Mouse (Mus musculus) thymus, postnatal 36 days (tissue): Measurements from ENCODE around the gene Slitrk1.

ENCODE experiments used
- DNase-seq, 2 experiments: peaks; one replicate each; pipeline ENCODE4 v3.0.0; 2022; ENCODE audit warnings: mixed read lengths in 2 of 2

Slitrk1 gene

GRCm38 (mm10) chr14:108913714-108914263, at the start of gene Slitrk1:
Gene Slitrk1, minus strand, starts transcription at chr14:108914158.
- DNase-seq: no peak

DNA sequence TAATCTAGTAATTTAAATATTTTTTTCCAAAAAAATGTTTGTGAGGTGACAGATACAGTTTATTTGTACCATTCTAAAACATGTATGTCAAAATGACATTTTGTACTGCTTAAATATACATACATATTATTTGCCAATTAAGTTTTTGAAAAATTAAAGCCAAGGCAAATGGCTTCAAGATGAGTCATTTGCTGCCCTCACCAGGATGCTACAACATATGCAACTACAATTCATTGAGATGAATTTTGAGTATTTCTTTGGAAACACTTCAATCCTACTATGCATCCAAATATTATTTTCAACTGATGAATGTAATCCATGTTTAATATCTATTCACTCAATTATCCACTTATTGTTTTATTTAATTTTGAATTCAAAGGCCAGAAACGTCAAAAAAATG, 21.8 kb upstream of the Slitrk1 start:
- DNase-seq: no peak

GRCm38 (mm10) chr14:108914336-108914735, 378 bp upstream of the Slitrk1 start:
- DNase-seq: no peak

GRCm38 (mm10) chr14:108912876-108913490, 975 bp downstream of the Slitrk1 start:
- no peak for DNase-seq

GRCm38 (mm10) chr14:108912021-108912875, 1.7 kb downstream of the Slitrk1 start:
- no peak for DNase-seq

GRCm38 (mm10) chr14:108911138-108911841, 2.7 kb downstream of the Slitrk1 start:
- DNase-seq: no peak

DNA sequence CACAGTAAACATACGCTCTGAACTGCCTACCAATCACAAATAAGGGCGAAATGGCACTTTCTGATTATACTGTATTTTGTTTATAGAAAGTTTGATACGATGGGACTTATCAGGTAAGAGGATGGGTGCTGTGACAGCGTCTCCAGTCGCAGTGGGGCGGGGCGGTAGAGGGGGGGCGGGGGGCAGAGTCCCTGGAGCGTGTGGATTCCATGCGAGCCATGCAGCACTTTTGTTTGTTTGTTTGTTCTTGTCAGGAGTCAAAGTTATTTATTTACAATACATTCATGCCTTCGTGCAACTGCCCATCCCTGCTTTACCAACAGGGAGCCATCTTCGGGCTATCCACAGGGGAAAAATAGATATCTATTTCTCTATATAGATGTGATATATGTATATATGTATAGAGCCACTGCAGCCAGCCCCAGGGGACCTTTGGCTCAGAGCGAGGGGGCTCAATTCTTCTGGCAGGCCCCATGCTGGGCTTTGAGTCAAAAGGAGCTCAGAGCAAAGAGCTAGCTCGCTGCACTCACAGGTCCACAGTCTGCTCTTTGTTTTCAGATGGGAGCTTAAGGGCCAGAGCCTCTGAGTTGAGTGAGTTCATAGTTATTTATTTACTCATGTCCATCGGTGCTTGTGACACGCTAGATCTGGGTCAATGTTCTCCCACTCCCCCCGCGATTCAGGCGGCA, 3.4 kb downstream of the Slitrk1 start:
- no peak for DNase-seq

DNA sequence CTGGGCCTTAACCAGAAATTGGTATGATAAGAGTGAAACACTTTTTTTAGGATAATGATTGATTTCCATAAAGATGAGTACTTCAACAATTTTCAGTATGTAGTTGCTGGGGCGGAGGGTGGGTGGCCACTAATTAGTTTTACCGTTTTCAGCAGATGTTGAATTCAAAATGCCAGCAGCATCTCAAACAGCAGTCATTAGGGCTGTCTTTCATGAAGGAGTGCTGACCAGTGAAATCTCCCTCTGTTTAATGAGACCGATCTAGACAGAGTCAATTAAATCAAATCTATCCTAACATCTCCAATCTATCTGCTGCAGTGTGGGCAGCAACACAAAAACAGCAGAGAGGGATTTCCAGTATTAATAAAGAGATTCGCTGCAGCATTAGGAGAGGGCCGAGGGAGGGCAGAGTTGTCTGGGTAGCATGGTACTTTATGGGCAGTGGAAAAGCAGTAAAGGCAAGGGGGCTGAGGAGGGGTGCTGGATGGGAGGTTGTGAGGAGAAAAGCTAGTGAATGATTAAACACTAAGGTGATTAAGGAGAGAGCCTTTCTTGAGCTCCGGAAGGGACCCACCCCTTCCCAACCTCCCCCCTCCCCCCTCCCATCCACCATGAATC, 4.5 kb downstream of the Slitrk1 start:
- no peak for DNase-seq

DNA sequence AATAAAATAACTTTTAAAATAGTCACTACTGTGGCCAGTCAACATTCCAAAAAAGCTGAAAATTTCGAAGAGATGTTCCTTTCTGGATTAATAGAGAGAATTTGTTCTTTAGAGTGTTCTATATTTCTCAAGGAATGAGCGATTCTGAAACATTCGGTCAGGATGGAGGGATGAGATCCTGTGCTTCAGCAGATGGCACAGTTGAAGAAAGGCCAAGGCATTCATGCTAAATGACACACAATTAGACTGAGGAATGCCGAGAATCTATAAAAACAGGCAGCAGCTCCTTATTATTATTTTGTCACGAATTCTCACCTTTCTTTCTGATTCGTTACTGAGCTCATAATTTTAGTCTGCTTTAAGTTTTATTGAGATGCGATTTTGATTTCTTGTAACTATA, 15.4 kb downstream of the Slitrk1 start:
- DNase-seq: no peak

GRCm38 (mm10) chr14:108895456-108895855, 18.5 kb downstream of the Slitrk1 start:
- DNase-seq: no peak

- no peak for DNase-seq
Measured at GRCm38 (mm10) chr14:108867816-108868215, 46.1 kb downstream of the Slitrk1 start.

DNA sequence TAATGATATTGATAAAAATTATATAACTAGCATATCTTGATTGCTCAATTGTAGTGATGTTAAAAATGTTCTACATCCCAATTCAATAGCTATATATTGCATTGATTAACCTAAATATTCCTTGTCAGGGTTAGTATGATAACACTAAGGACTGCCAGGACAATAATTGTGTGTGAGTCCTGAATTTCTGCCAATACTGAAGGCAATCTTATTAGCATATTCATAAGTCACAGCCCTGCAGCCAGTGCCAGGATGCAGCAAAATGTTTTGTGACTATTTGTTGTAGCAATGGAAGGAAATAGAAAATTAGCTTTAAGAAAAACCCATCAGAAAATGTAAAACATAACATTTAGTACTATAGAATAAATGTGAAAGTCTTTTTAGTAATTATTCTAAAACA, 49.3 kb downstream of the Slitrk1 start:
- DNase-seq: no peak

- no peak for DNase-seq
Measured at GRCm38 (mm10) chr14:108859310-108859709, 54.6 kb downstream of the Slitrk1 start.
